Mouse (Mus musculus): ENCODE measurements around the gene Cd79b.

GRCm38 (mm10) chr11:106264988-106265387 lies 49.6 kb downstream of the Cd79b start:
- TF ChIP-seq CTCF (IDR thresholded peaks at IDR 0.05; ENCODE audit: insufficient read depth, low read length) (no peak), POLR2A (IDR thresholded peaks at IDR 0.05; ENCODE audit: borderline replicate concordance, extremely low read depth, low read depth, low read length) (no peak)

All from lung, adult 2 months (tissue).